Mouse (Mus musculus) liver, embryonic 15.5 days (tissue): Measurements from ENCODE around the gene Cubn. TPM values are rescaled to one million over a fixed set of nuclear protein-coding genes. Genes with fewer than 3 reads are reported as not detected.

ENCODE experiments used
- ATAC-seq: fragments of 200-750 bp; cut with Nextera tagmentation; 2 replicates; pipeline ENCODE4 v1.8.0; 2017; ENCODE audit warnings: moderate number of reproducible peaks, mild to moderate bottlenecking, moderate library complexity; ENCODE audit not compliant: insufficient read depth
- H3K27ac ChIP-seq: fragments of 300-500 bp; sonication (generic); replicated peaks from 2 replicates; pipeline ENCODE4 v1.5.1; 2015; ENCODE audit warnings: mild to moderate bottlenecking, inconsistent platforms
- H3K27me3 ChIP-seq: fragments of 300-500 bp; sonication (generic); 2 replicates; pipeline ENCODE4 v1.6.1; 2015; ENCODE audit warnings: mild to moderate bottlenecking, inconsistent platforms
- H3K36me3 ChIP-seq: fragments of 300-500 bp; sonication (generic); replicated peaks from 2 replicates; pipeline ENCODE4 v1.6.1; 2015; ENCODE audit warnings: moderate library complexity, mild to moderate bottlenecking, inconsistent platforms
- H3K4me1 ChIP-seq: fragments of 300-500 bp; sonication (generic); replicated peaks from 2 replicates; pipeline ENCODE4 v1.6.1; 2015; ENCODE audit warnings: inconsistent platforms
- H3K4me2 ChIP-seq: fragments of 300-500 bp; sonication (generic); 2 replicates; pipeline ENCODE4 v1.6.1; 2015; ENCODE audit warnings: moderate library complexity, mild to moderate bottlenecking, inconsistent platforms
- H3K4me3 ChIP-seq: fragments of 300-500 bp; sonication (generic); replicated peaks from 2 replicates; pipeline ENCODE4 v1.5.1; 2015; ENCODE audit warnings: mild to moderate bottlenecking, inconsistent platforms
- H3K9ac ChIP-seq: fragments of 300-500 bp; sonication (generic); 2 replicates; pipeline ENCODE4 v1.6.1; 2015; ENCODE audit warnings: moderate library complexity, mild to moderate bottlenecking, inconsistent platforms
- H3K9me3 ChIP-seq: fragments of 300-500 bp; sonication (generic); replicated peaks from 2 replicates; pipeline ENCODE4 v1.6.1; 2016; ENCODE audit warnings: inconsistent platforms
- WGBS: fragments of 180-500 bp; shearing (Covaris S2); methylation state at CpG from one replicate; pipeline ENCODE4 v1.1.7; 2015; ENCODE audit warnings: mixed read lengths; ENCODE audit not compliant: insufficient replicate concordance; 5-methylcytosine and 5-hydroxymethylcytosine counted together
- polyA plus RNA-seq: library from polyadenylated mRNA; unstranded; fragments of >200 nt; fragmentation: Nextera tagmentation; extraction: Ambion mirVana; gene quantifications from 2 replicates; pipeline ENCODE4 v1.2.1, GENCODE M21; 2015

Cubn gene
- polyA plus RNA-seq, 1 experiment from 2014 or later = 0.06 TPM

DNA sequence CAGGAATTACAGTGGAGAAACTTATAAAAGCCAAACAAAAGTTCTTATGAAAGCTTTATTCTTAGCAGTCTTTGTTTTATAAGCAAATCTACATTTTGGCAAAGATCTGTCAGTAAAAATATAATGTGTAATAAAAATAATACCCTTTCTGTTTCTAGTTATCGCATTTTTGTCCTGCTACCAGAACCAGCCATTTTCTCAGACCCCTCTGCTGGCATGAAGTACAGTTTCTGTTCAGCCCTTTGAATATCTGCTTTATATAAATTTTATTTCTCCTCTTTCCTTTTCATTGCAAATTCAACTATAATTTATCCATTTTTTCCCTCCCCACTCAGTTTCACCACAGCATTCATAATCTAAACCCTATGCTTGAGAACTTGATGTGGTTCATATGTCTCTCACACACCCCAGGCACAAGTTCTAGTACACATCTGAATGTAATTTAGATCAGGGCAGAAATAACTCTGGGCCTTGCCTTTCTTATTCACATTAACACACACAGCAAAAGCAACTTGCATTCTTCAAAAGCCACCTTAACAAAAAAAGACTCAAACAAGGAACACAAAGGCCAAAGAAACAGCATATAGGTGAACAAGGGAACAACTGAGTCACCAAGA, 139.4 kb downstream of the Cubn start:
- Histone ChIP-seq H3K9me3 (no peaks in the 10 kb centered on the region), H3K4me2 (no peak overlapping the region), H3K4me3 (no peak overlapping the region), H3K27me3 (no peaks in the 10 kb centered on the region), H3K9ac (no peak overlapping the region), H3K36me3 (no peaks in the 10 kb centered on the region), H3K4me1 (no peaks in the 10 kb centered on the region), H3K27ac (no peak overlapping the region)
- WGBS = 74% methylated on average over 1 of the region's 1 CpGs
- no peak for ATAC-seq

DNA sequence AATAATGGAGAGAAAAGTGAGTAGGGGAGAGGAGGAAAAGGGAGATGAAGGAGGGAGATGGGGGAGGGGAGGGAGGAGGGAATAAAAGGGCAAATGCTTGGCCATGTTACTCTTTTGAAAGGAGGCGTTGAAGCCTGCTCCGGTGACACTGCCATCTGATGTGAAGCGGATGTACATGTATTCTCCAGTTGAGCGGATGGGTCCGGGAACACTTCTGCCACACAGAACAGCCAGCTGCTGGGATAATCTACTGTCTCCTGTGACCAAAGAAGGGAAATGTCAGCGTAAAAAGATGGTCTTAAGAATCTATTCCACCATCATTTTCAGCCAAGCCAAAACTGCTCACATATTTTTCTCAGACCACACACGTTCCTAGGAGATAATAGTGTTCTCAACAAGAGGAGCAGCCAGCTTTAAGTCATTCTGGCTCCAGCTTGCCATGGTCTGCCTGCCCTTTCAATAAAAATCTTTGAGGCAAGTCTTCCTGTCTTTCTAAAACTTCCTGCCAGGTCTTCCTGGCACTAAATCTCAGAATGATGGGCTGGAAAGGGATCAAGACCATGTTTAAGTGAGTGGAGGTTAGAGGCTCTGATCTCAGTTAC, 149.2 kb downstream of the Cubn start:
- Histone ChIP-seq H3K9ac (no peak overlapping the region), H3K4me1 (no peaks in the 10 kb centered on the region), H3K27ac (no peak overlapping the region), H3K36me3 (no peaks in the 10 kb centered on the region), H3K4me3 (no peak overlapping the region), H3K9me3 (no peaks in the 10 kb centered on the region), H3K27me3 (no peaks in the 10 kb centered on the region), H3K4me2 (no peak overlapping the region)
- ATAC-seq = no peak
- WGBS = 63% methylated on average over 7 of the region's 7 CpGs

DNA sequence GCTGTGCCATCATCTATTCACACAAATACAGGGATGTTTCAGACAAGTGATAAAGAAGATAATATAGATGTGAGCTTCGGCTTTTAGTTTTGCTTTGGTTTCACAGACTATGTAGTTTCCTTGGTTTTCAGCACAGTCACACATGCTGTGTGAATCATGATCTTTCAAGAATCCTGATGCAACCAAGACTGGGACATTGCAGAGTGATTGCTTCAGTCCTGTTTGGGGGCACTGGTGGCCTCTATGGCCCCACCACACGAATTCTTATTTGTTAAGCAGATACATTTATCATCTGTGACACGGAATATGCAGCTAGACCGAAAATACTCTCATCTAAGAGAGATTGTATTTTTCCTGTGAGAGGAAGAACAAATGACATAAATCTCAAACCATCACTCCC, 156.2 kb downstream of the Cubn start:
- no peaks in the 10 kb centered on the region for H3K36me3 ChIP-seq
- no peaks in the 10 kb centered on the region for H3K4me1 ChIP-seq
- no peak overlapping the region for H3K4me2 ChIP-seq
- H3K27me3 ChIP-seq = no peaks in the 10 kb centered on the region
- no peak overlapping the region for H3K4me3 ChIP-seq
- no peak overlapping the region for H3K9ac ChIP-seq
- H3K27ac ChIP-seq = no peak overlapping the region
- no peak for ATAC-seq
- 44% methylated on average over 4 of the region's 4 CpGs for WGBS
- no peaks in the 10 kb centered on the region for H3K9me3 ChIP-seq

GRCm38 (mm10) chr2:13329754-13330417, 161.7 kb downstream of the Cubn start:
- Histone ChIP-seq H3K27me3 (no peaks in the 10 kb centered on the region), H3K4me3 (no peak overlapping the region), H3K4me2 (no peak overlapping the region), H3K36me3 (no peaks in the 10 kb centered on the region), H3K27ac (no peak overlapping the region), H3K9me3 (no peaks in the 10 kb centered on the region), H3K4me1 (no peaks in the 10 kb centered on the region), H3K9ac (no peak overlapping the region)
- 17% methylated on average over 4 of the region's 4 CpGs for WGBS
- ATAC-seq = no peak

- H3K4me3 ChIP-seq = no peak overlapping the region
- no peaks in the 10 kb centered on the region for H3K4me1 ChIP-seq
- no peak for ATAC-seq
- H3K9ac ChIP-seq = no peak overlapping the region
- 71% methylated on average over 3 of the region's 3 CpGs for WGBS
- H3K27ac ChIP-seq = no peak overlapping the region
- no peaks in the 10 kb centered on the region for H3K9me3 ChIP-seq
- H3K27me3 ChIP-seq = no peaks in the 10 kb centered on the region
- H3K36me3 ChIP-seq = no peaks in the 10 kb centered on the region
- H3K4me2 ChIP-seq = no peak overlapping the region
These were observed 188.2 kb downstream of the Cubn start for GRCm38 (mm10) chr2:13303376-13303775.

GRCm38 (mm10) chr2:13299031-13299430, 192.6 kb downstream of the Cubn start:
- no peaks in the 10 kb centered on the region for H3K4me1 ChIP-seq
- WGBS = 21% methylated on average over 3 of the region's 3 CpGs
- no peak for ATAC-seq

GRCm38 (mm10) chr2:13297733-13298132, 193.9 kb downstream of the Cubn start:
- H3K4me1 ChIP-seq = no peaks in the 10 kb centered on the region
- H3K4me3 ChIP-seq = no peak overlapping the region
- H3K4me2 ChIP-seq = no peak overlapping the region
- WGBS = 28% methylated on average over 5 of the region's 5 CpGs
- H3K36me3 ChIP-seq = no peaks in the 10 kb centered on the region
- H3K27me3 ChIP-seq = no peaks in the 10 kb centered on the region
- H3K9ac ChIP-seq = no peak overlapping the region
- no peaks in the 10 kb centered on the region for H3K9me3 ChIP-seq
- H3K27ac ChIP-seq = no peak overlapping the region
- ATAC-seq = no peak

More at GRCm38 (mm10) chr2:13299031-13299430, 192.6 kb downstream of the Cubn start:
- Histone ChIP-seq H3K4me3 (no peak overlapping the region), H3K9me3 (no peaks in the 10 kb centered on the region), H3K27ac (no peak overlapping the region), H3K4me2 (no peak overlapping the region), H3K27me3 (no peaks in the 10 kb centered on the region), H3K9ac (no peak overlapping the region), H3K36me3 (no peaks in the 10 kb centered on the region)

DNA sequence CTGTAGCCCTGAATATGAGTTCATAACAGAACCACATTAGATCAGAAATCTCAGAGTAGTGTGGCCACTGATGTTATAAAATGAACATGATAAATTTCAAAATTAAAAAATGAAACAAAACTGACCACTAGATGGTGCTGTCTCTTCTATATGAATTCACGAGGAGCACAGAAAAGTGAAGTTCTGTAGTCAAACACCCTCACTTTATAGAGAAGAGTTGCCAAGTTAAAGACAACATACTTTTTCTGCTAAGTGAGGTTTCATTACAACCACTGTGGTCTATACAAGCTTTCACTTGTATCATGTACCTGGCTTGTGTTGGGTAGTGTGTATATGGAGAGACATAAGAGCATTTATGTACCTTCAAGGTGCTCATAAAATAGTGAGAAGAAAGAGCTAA, 201.0 kb downstream of the Cubn start:
- Histone ChIP-seq H3K4me2 (no peak overlapping the region), H3K4me1 (no peaks in the 10 kb centered on the region), H3K27me3 (no peaks in the 10 kb centered on the region), H3K36me3 (no peaks in the 10 kb centered on the region), H3K27ac (no peak overlapping the region), H3K4me3 (no peak overlapping the region), H3K9ac (no peak overlapping the region), H3K9me3 (no peaks in the 10 kb centered on the region)
- ATAC-seq = no peak
- WGBS = 1% methylated on average over 1 of the region's 1 CpGs

DNA sequence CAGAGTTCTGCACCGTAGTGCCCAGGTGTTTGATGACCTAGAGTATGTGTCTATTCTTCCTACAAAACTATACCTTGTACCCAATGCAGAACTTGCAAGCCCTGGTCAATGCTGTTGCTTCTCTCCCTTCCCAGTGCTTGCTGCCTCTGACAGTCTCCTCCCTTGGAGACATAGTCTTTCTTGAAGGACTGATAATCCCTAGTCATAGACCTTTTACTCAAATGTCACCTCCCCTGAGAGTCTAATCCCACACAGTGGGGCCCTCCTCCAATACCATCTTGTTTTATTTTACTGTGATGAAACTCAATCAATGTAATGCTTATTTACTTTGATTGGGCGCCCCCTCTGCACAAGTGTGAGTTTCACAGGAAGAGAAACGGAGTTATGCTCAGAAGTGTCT, 201.5 kb downstream of the Cubn start:
- Histone ChIP-seq H3K4me2 (no peak overlapping the region), H3K36me3 (no peaks in the 10 kb centered on the region), H3K4me3 (no peak overlapping the region), H3K4me1 (no peaks in the 10 kb centered on the region), H3K9ac (no peak overlapping the region), H3K27me3 (no peaks in the 10 kb centered on the region), H3K9me3 (no peaks in the 10 kb centered on the region), H3K27ac (no peak overlapping the region)
- no peak for ATAC-seq
- 62% methylated on average over 3 of the region's 3 CpGs for WGBS

DNA sequence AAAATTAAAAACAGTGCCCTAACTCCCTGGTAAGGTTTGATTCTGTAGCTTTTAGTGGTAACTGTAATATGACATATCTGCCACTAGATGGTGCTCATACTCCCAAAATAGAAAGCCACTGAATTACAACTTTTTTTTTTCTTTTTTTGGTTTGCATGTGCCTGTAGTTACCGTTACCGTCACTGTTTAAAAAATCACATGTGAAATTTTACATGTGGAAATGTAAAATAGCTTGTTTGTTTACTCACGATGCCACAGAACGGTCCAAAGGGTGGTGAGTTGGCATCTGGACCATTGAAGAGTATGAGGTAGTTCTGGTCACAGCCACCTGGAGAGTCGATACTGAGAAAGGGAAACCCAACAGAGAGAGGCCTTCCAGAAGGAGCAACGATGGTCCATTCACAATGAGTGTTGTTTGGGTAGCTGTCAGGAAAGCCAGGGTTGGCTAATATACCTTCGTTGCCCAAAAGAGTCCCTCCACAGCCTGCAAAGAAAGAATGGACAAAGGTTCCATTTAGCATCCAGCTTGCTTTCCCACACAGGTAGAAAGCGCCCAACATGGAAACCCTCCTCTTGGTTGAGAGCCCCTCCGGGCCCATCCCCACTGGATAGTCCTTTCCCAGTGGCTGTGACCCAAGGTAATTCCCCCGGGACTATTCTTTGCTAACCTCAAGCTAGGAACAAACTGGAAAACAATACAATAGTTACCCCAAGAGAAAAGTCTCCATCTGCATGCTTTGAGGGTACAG, 213.3 kb downstream of the Cubn start:
- Histone ChIP-seq H3K4me3 (no peak overlapping the region), H3K27ac (no peak overlapping the region)

GRCm38 (mm10) chr2:13275874-13276273, 215.7 kb downstream of the Cubn start:
- Histone ChIP-seq H3K4me3 (no peak overlapping the region), H3K9ac (no peak overlapping the region), H3K9me3 (no peaks in the 10 kb centered on the region), H3K36me3 (no peaks in the 10 kb centered on the region), H3K27me3 (no peaks in the 10 kb centered on the region), H3K27ac (no peak overlapping the region), H3K4me1 (peaks cover 16% of the 10 kb centered on the region), H3K4me2 (no peak overlapping the region)
- 66% methylated on average over 7 of the region's 7 CpGs for WGBS
- ATAC-seq = no peak

More for the DNA sequence above, 213.3 kb downstream of the Cubn start:
- no peaks in the 10 kb centered on the region for H3K36me3 ChIP-seq
- WGBS = 44% methylated on average over 10 of the region's 10 CpGs
- ATAC-seq = no peak
- H3K9ac ChIP-seq = no peak overlapping the region
- H3K9me3 ChIP-seq = no peaks in the 10 kb centered on the region
- H3K4me2 ChIP-seq = no peak overlapping the region
- no peaks in the 10 kb centered on the region for H3K4me1 ChIP-seq
- H3K27me3 ChIP-seq = no peaks in the 10 kb centered on the region
